Mouse (Mus musculus) neural tube, embryonic 12.5 days (tissue): ENCODE measurements around the gene Tle3. TPM values are rescaled to one million over a fixed set of nuclear protein-coding genes. Genes with fewer than 3 reads are reported as not detected.
A peak's percentile ranks its signal among the peaks of the same experiment; 100 is the strongest.

Source experiments
- ATAC-seq: fragments of 200-750 bp; cut with Nextera tagmentation; 2 replicates; pipeline ENCODE4 v1.8.0; 2017; ENCODE audit warnings: low read depth, mild to moderate bottlenecking, moderate TSS enrichment, moderate library complexity; ENCODE audit not compliant: low FRiP score
- H3K27ac ChIP-seq: fragments of 300-500 bp; sonication (generic); 2 replicates; pipeline ENCODE4 v1.5.1; 2016
- H3K27me3 ChIP-seq: fragments of 300-500 bp; sonication (generic); replicated peaks from 2 replicates; pipeline ENCODE4 v1.6.1; 2016; ENCODE audit warnings: mild to moderate bottlenecking
- H3K36me3 ChIP-seq: fragments of 300-500 bp; sonication (generic); 2 replicates; pipeline ENCODE4 v1.6.1; 2016; ENCODE audit warnings: mild to moderate bottlenecking
- H3K4me1 ChIP-seq: fragments of 300-500 bp; sonication (generic); 2 replicates; pipeline ENCODE4 v1.6.1; 2016
- H3K4me2 ChIP-seq: fragments of 300-500 bp; sonication (generic); replicated peaks from 2 replicates; pipeline ENCODE4 v1.6.1; 2016; ENCODE audit warnings: mild to moderate bottlenecking
- H3K4me3 ChIP-seq: fragments of 300-500 bp; sonication (generic); 2 replicates; pipeline ENCODE4 v1.5.1; 2016
- H3K9ac ChIP-seq: fragments of 300-500 bp; sonication (generic); 2 replicates; pipeline ENCODE4 v1.6.1; 2016; ENCODE audit warnings: mild to moderate bottlenecking
- H3K9me3 ChIP-seq: fragments of 300-500 bp; sonication (generic); 2 replicates; pipeline ENCODE4 v1.6.1; 2016; ENCODE audit warnings: mild to moderate bottlenecking
- WGBS: fragments of 180-500 bp; shearing (Covaris S2); methylation state at CpG from one replicate; pipeline ENCODE4 v1.1.7; 2016; 5-methylcytosine and 5-hydroxymethylcytosine counted together
- polyA plus RNA-seq: library from polyadenylated mRNA; unstranded; fragments of >200 nt; fragmentation: Nextera tagmentation; extraction: Ambion mirVana; gene quantifications from 2 replicates; pipeline ENCODE4 v1.2.1, GENCODE M21; 2016

Gene Tle3
- polyA plus RNA-seq, 1 experiment from 2014 or later = 58.7 TPM

GRCm38 (mm10) chr9:61402268-61402667 is 30.1 kb downstream of the Tle3 start:
- no peak for ATAC-seq
- Histone ChIP-seq H3K4me3 (no peak overlapping the region), H3K27me3 (0 out of 2 replicates have a peak, but pooled peaks cover 3% of the 10 kb centered on the region), H3K27ac (no peak overlapping the region), H3K9me3 (no peaks in the 10 kb centered on the region), H3K9ac (no peak overlapping the region), H3K4me2 (no peak overlapping the region), H3K4me1 (peaks cover 74% of the 10 kb centered on the region), H3K36me3 (peaks cover 67% of the 10 kb centered on the region)
- 90% methylated on average over 4 of the region's 4 CpGs for WGBS

- Histone ChIP-seq H3K4me2 (no peak overlapping the region), H3K27me3 (0 out of 2 replicates have a peak, but pooled peaks cover 3% of the 10 kb centered on the region), H3K36me3 (peaks cover 71% of the 10 kb centered on the region), H3K4me3 (no peak overlapping the region), H3K4me1 (peaks cover 70% of the 10 kb centered on the region), H3K9ac (no peak overlapping the region), H3K9me3 (no peaks in the 10 kb centered on the region), H3K27ac (no peak overlapping the region)
- no peak for ATAC-seq
- 63% methylated on average over 5 of the region's 5 CpGs for WGBS
These were observed 30.6 kb downstream of the Tle3 start for GRCm38 (mm10) chr9:61402716-61403115.

- Histone ChIP-seq H3K36me3 (peaks cover 71% of the 10 kb centered on the region), H3K4me3 (no peak overlapping the region), H3K4me2 (peak overlapping the region; percentile 38), H3K4me1 (peaks cover 69% of the 10 kb centered on the region), H3K9ac (no peak overlapping the region), H3K27me3 (0 out of 2 replicates have a peak, but pooled peaks cover 3% of the 10 kb centered on the region), H3K9me3 (no peaks in the 10 kb centered on the region), H3K27ac (peak overlapping the region; percentile 74; the same call in 1 of the 2 replicates)
- 62% methylated on average over 16 of the region's 16 CpGs for WGBS
- ATAC-seq = no peak; the same call in 1 of the 2 replicates
These were observed 31.9 kb downstream of the Tle3 start for GRCm38 (mm10) chr9:61403866-61404614.

GRCm38 (mm10) chr9:61404615-61404980 is 32.4 kb downstream of the Tle3 start:
- Histone ChIP-seq H3K9ac (0 out of 2 replicates have a peak overlapping the region, but pooled peaks have one; percentile 21), H3K4me1 (peaks cover 69% of the 10 kb centered on the region), H3K27me3 (0 out of 2 replicates have a peak, but pooled peaks cover 3% of the 10 kb centered on the region), H3K4me2 (peak overlapping the region; percentile 38), H3K4me3 (0 out of 2 replicates have a peak overlapping the region, but pooled peaks have one; percentile 1), H3K9me3 (no peaks in the 10 kb centered on the region), H3K36me3 (peaks cover 71% of the 10 kb centered on the region), H3K27ac (peak overlapping the region; percentile 74)
- 53% methylated on average over 3 of the region's 3 CpGs for WGBS
- peak; percentile 2; the same call in 1 of the 2 replicates for ATAC-seq

- 10% methylated on average over 19 of the region's 19 CpGs for WGBS
- peaks cover 72% of the 10 kb centered on the region for H3K36me3 ChIP-seq
- H3K27me3 ChIP-seq = 0 out of 2 replicates have a peak, but pooled peaks cover 3% of the 10 kb centered on the region
- H3K9me3 ChIP-seq = no peaks in the 10 kb centered on the region
- H3K4me1 ChIP-seq = peaks cover 66% of the 10 kb centered on the region
- peak overlapping the region; percentile 38 for H3K4me2 ChIP-seq
- H3K4me3 ChIP-seq = peak overlapping the region; percentile 1; the same call in 1 of the 2 replicates
- H3K27ac ChIP-seq = peak overlapping the region; percentile 74
- H3K9ac ChIP-seq = 0 out of 2 replicates have a peak overlapping the region, but pooled peaks have one; percentile 21
- ATAC-seq = peak; percentile 83
These were observed 32.9 kb downstream of the Tle3 start for GRCm38 (mm10) chr9:61404998-61405621.

GRCm38 (mm10) chr9:61406343-61406742 is 34.2 kb downstream of the Tle3 start:
- Histone ChIP-seq H3K4me2 (no peak overlapping the region), H3K4me1 (peaks cover 54% of the 10 kb centered on the region), H3K9me3 (no peaks in the 10 kb centered on the region), H3K9ac (no peak overlapping the region), H3K36me3 (peaks cover 74% of the 10 kb centered on the region), H3K27me3 (0 out of 2 replicates have a peak, but pooled peaks cover 3% of the 10 kb centered on the region), H3K4me3 (no peak overlapping the region), H3K27ac (no peak overlapping the region; the same call in 1 of the 2 replicates)
- 89% methylated on average over 1 of the region's 1 CpGs for WGBS
- no peak for ATAC-seq

GRCm38 (mm10) chr9:61409046-61409445 is 36.9 kb downstream of the Tle3 start:
- 90% methylated on average over 8 of the region's 8 CpGs for WGBS
- no peak overlapping the region for H3K9ac ChIP-seq
- peaks cover 27% of the 10 kb centered on the region for H3K4me1 ChIP-seq
- H3K27ac ChIP-seq = no peak overlapping the region
- no peak overlapping the region for H3K4me3 ChIP-seq
- peaks cover 82% of the 10 kb centered on the region for H3K36me3 ChIP-seq
- no peaks in the 10 kb centered on the region for H3K9me3 ChIP-seq
- no peaks in the 10 kb centered on the region for H3K27me3 ChIP-seq
- no peak for ATAC-seq
- H3K4me2 ChIP-seq = no peak overlapping the region

- Histone ChIP-seq H3K27me3 (no peaks in the 10 kb centered on the region), H3K4me3 (no peak overlapping the region), H3K36me3 (peaks cover 99% of the 10 kb centered on the region), H3K27ac (no peak overlapping the region), H3K9me3 (no peaks in the 10 kb centered on the region), H3K9ac (no peak overlapping the region), H3K4me1 (0 out of 2 replicates have a peak, but pooled peaks cover 3% of the 10 kb centered on the region), H3K4me2 (no peak overlapping the region)
- whole genome bisulfite sequencing = 90% methylated on average over 14 of the region's 14 CpGs
- no peak for ATAC-seq
These were observed 41.7 kb downstream of the Tle3 start for GRCm38 (mm10) chr9:61413665-61414456.

GRCm38 (mm10) chr9:61416571-61416970 is 44.4 kb downstream of the Tle3 start:
- 65% methylated on average over 9 of the region's 9 CpGs for WGBS
- H3K27ac ChIP-seq = no peak overlapping the region
- H3K36me3 ChIP-seq = peaks cover 77% of the 10 kb centered on the region
- no peak overlapping the region for H3K4me2 ChIP-seq
- 0 out of 2 replicates have a peak, but pooled peaks cover 3% of the 10 kb centered on the region for H3K4me1 ChIP-seq
- no peak for ATAC-seq
- H3K9me3 ChIP-seq = no peaks in the 10 kb centered on the region
- H3K4me3 ChIP-seq = no peak overlapping the region
- H3K27me3 ChIP-seq = no peaks in the 10 kb centered on the region
- H3K9ac ChIP-seq = no peak overlapping the region

- Histone ChIP-seq H3K4me2 (no peak overlapping the region), H3K9me3 (0 out of 2 replicates have a peak, but pooled peaks cover 4% of the 10 kb centered on the region), H3K36me3 (peaks cover 27% of the 10 kb centered on the region), H3K9ac (no peak overlapping the region), H3K4me3 (no peak overlapping the region), H3K4me1 (no peaks in the 10 kb centered on the region), H3K27ac (no peak overlapping the region), H3K27me3 (0 out of 2 replicates have a peak, but pooled peaks cover 2% of the 10 kb centered on the region)
- 91% methylated on average over 3 of the region's 3 CpGs for WGBS
- no peak for ATAC-seq
These were observed 49.5 kb downstream of the Tle3 start for GRCm38 (mm10) chr9:61421626-61422025.

GRCm38 (mm10) chr9:61424245-61424644 is 52.1 kb downstream of the Tle3 start:
- Histone ChIP-seq H3K27me3 (0 out of 2 replicates have a peak, but pooled peaks cover 2% of the 10 kb centered on the region), H3K9ac (no peak overlapping the region), H3K4me2 (no peak overlapping the region), H3K27ac (no peak overlapping the region), H3K36me3 (peaks cover 1% of the 10 kb centered on the region; the same call in 1 of the 2 replicates), H3K9me3 (0 out of 2 replicates have a peak, but pooled peaks cover 4% of the 10 kb centered on the region), H3K4me1 (no peaks in the 10 kb centered on the region), H3K4me3 (no peak overlapping the region)
- no peak for ATAC-seq
- WGBS = 87% methylated on average over 3 of the region's 3 CpGs
